Mouse (Mus musculus): ENCODE measurements at regions not wholly inside any gene's neighbourhood (a gene's known extent, or its start where the extent isn't known, plus 50 kb on each side); places are given as distances from the start of the nearest gene placed in this dataset.

GRCm38 (mm10) chr15:11496436-11496835 is 97.0 kb upstream of the Tars start:
- no peak for TF ChIP-seq CTCF (IDR thresholded peaks at IDR 0.05; ENCODE audit: control insufficient read depth, insufficient read depth, insufficient read length)
- TF ChIP-seq MAX (IDR thresholded peaks at IDR 0.05) = no peak
- no peak for TF ChIP-seq USF1 (IDR thresholded peaks at IDR 0.05; ENCODE audit: low read depth)
- TF ChIP-seq MYOG (IDR thresholded peaks at IDR 0.05; ENCODE audit: control insufficient read depth, extremely low read depth, insufficient read length) = no peak
- no peak for TF ChIP-seq MYOD1 (IDR thresholded peaks at IDR 0.05; ENCODE audit: control insufficient read depth, insufficient read length, low read depth)
- TF ChIP-seq CEBPB (IDR thresholded peaks at IDR 0.05; ENCODE audit: low read depth) = no peak
- TF ChIP-seq FOSL1 (IDR thresholded peaks at IDR 0.05; ENCODE audit: insufficient read depth, low read length, poor library complexity, severe bottlenecking) = no peak

All from C2C12 (cell line).